Comparison of ENCODE assay signal across 35 mouse cellular contexts in genomic region chr1:164977351-164977750, GRCm38 (mm10). TPM values are rescaled to one million over a fixed set of nuclear protein-coding genes. Genes with fewer than 3 reads are reported as not detected.
DNase-seq lines count a peak whose midpoint lies in the region; ATAC-seq and TF ChIP-seq lines count a peak whose summit lies in the region.
"Had no signal": no experiment of that assay in that cellular context is flagged by ENCODE, and none has a peak within 500 bp of the region (broad histone marks: within the 10 kb centered on the region; RNA-seq: fewer than 3 reads in every experiment).

No protein-coding gene starts in this region.

- no peak for TF ChIP-seq CTCF in C2C12 (IDR thresholded peaks at IDR 0.05; ENCODE audit: control insufficient read depth, insufficient read depth, insufficient read length)
- TF ChIP-seq CTCF in embryonic fibroblast, embryonic 13.5 days (IDR thresholded peaks at IDR 0.05; ENCODE audit: borderline replicate concordance, insufficient read depth, low read length): no peak

- ATAC-seq in megakaryocyte progenitor cell, adult 5-6 weeks (replicated peaks; ENCODE audit: poor library complexity): no peak
- ATAC-seq: forebrain, embryonic 13.5 days; forebrain, embryonic 16.5 days; hindbrain, postnatal 0 days; inflammation-experienced regulatory T-cells, adult 6 months; intestine, postnatal 0 days had no signal

- peaks cover 4% of the 10 kb centered on the region; the same call in 1 of the 2 replicates for H3K4me1 ChIP-seq in embryonic fibroblast, embryonic 13.5 days (ENCODE audit: control insufficient read depth, insufficient read depth, low read length)
- H3K4me1 ChIP-seq: embryonic facial prominence, embryonic 10.5 days; embryonic facial prominence, embryonic 13.5 days; forebrain, embryonic 13.5 days; heart, embryonic 10.5 days; heart, embryonic 13.5 days had no signal

- H3K79me2 ChIP-seq in C2C12 (ENCODE audit: control insufficient read depth, insufficient read depth): no peaks in the 10 kb centered on the region

- peak overlapping the region; percentile 90 for H3K27ac ChIP-seq in embryonic fibroblast, embryonic 13.5 days (ENCODE audit: insufficient read depth, low read length)
- H3K27ac ChIP-seq: embryonic facial prominence, embryonic 10.5 days; embryonic facial prominence, embryonic 13.5 days; forebrain, embryonic 10.5 days; forebrain, embryonic 13.5 days; gastrocnemius, adult 2 months; heart, adult 2 months; heart, embryonic 10.5 days; heart, embryonic 13.5 days; hindbrain, embryonic 14.5 days; hindbrain, postnatal 0 days had no signal

- no peak for TF ChIP-seq POLR2A in embryonic fibroblast, embryonic 13.5 days (IDR thresholded peaks at IDR 0.05; ENCODE audit: low read depth, low read length)

- no peaks in the 10 kb centered on the region for H3K27me3 ChIP-seq in C2C12 (ENCODE audit: control insufficient read depth, insufficient read depth, insufficient read length)
- H3K27me3 ChIP-seq: CH12.LX; embryonic facial prominence, embryonic 13.5 days; forebrain, embryonic 13.5 days; heart, embryonic 13.5 days had no signal

- no peak overlapping the region for H3K4me3 ChIP-seq in C2C12 (ENCODE audit: insufficient read depth, poor library complexity, severe bottlenecking)
- no peak overlapping the region for H3K4me3 ChIP-seq in embryonic fibroblast, embryonic 13.5 days (ENCODE audit: insufficient read depth, low read length)
- H3K4me3 ChIP-seq: embryonic facial prominence, embryonic 10.5 days; embryonic facial prominence, embryonic 13.5 days; forebrain, embryonic 10.5 days; forebrain, embryonic 13.5 days; gastrocnemius, adult 2 months; heart, adult 2 months; heart, embryonic 10.5 days; heart, embryonic 13.5 days had no signal

- H3ac ChIP-seq in C2C12 (ENCODE audit: control insufficient read depth, insufficient read length, low read depth): no peak overlapping the region

- DNase-seq in 3134 (ENCODE audit: extremely low read depth, insufficient read length, low spot score): peak; percentile 46
- no peak for DNase-seq in lung, postnatal 36 days
- DNase-seq in frontal cortex, postnatal 14 days (ENCODE audit: low spot score in 2 of 2): no peak
- DNase-seq: adrenal gland, adult 2 months; adrenal gland, postnatal 14 days; cerebellum, adult 11-12 months; cerebellum, adult 8-10 months; cerebellum, postnatal 10 days; cerebellum, postnatal 36 days; embryo, embryonic 11 days; gastrocnemius, adult 2 months; gastrocnemius, postnatal 14 days; heart, adult 2 months; heart, postnatal 14 days; heart, postnatal 4 days had no signal

- H3K79me3 ChIP-seq in C2C12 (ENCODE audit: low read depth): no peaks in the 10 kb centered on the region

- no peaks in the 10 kb centered on the region for H3K36me3 ChIP-seq in C2C12 (ENCODE audit: control insufficient read depth, insufficient read depth)
- H3K36me3 ChIP-seq: embryonic facial prominence, embryonic 10.5 days; embryonic facial prominence, embryonic 13.5 days; forebrain, embryonic 10.5 days; G1E; heart, embryonic 10.5 days; heart, embryonic 13.5 days had no signal

TF ChIP-seq in C2C12, 6 proteins besides CTCF, POLR2A, EP300 and RAD21:
- TF ChIP-seq MYOD1 (IDR thresholded peaks at IDR 0.05; ENCODE audit: control insufficient read depth, insufficient read length, low read depth) (no peak), FOSL1 (IDR thresholded peaks at IDR 0.05; ENCODE audit: insufficient read depth, low read length, poor library complexity, severe bottlenecking) (peak; percentile 59), CEBPB (IDR thresholded peaks at IDR 0.05; ENCODE audit: low read depth) (peak; percentile 85)

RNA-seq across cellular contexts. Expression of gene Xcl1, which starts 42.0 kb away (rescaled TPM):
- polyA plus RNA-seq in C2C12 (2012; fragmentation: generic; extraction: Trizol): not detected
- polyA plus RNA-seq in embryonic fibroblast, embryonic 13.5 days (2011; ENCODE audit: insufficient read length, low read depth, missing spikeins): not detected in 2 replicates
- total RNA-seq in megakaryocyte progenitor cell, adult 5-6 weeks (2015): 0.52 and 0.66 TPM in 2 replicates
- total RNA-seq in megakaryocyte progenitor cell, adult 5-6 weeks (2017): 1.6 TPM in 1 of 2 replicates, not detected in the other
- total RNA-seq: adrenal gland, postnatal 14 days; G1E; gastrocnemius, adult 2 months; gastrocnemius, postnatal 14 days; gastrocnemius, postnatal 4 days; heart, adult 2 months; heart, postnatal 14 days; heart, postnatal 4 days; hindbrain, postnatal 0 days had no signal
- polyA plus RNA-seq: adrenal gland, adult 2 months; brain, embryonic 14.5 days; cortical plate, adult 2 months; embryonic facial prominence, embryonic 10.5 days; embryonic facial prominence, embryonic 13.5 days; forebrain, embryonic 10.5 days; forebrain, embryonic 13.5 days; forebrain, embryonic 16.5 days; G1E; heart, embryonic 10.5 days; heart, embryonic 13.5 days; hindbrain, embryonic 11.5 days; hindbrain, embryonic 14.5 days; hindbrain, postnatal 0 days; intestine, postnatal 0 days had no signal
